ENCODE assay signal across 8 mouse cellular contexts in genomic region chr8:66913616-66914536, GRCm38 (mm10).
A peak's percentile ranks its signal among the peaks of the same experiment; 100 is the strongest.
DNase-seq lines count a peak whose midpoint lies in the region.

No protein-coding gene starts in this region.

- peak; percentile 22 to 54 for DNase-seq in cerebellum, postnatal 14 days
- DNase-seq in cerebellum, adult 8-10 months: no peak
- DNase-seq in ovary, postnatal 14 days (ENCODE audit: low spot score): peak; percentile 13
- DNase-seq in ovary, postnatal 10 days (ENCODE audit: low spot score): no peak
- DNase-seq in c-Kit-positive CD71-positive TER-119-negative erythroid progenitor cells, embryonic 14.5 days (ENCODE audit: low read depth): peak; percentile 20
- DNase-seq in kidney, postnatal 25 days: peak; percentile 50 to 58
- DNase-seq in natural killer cell, adult 2 months (ENCODE audit: low spot score in 2 of 2): peak; percentile 11 to 46
- no peak for DNase-seq in Muller cell, postnatal 12 days (ENCODE audit: inconsistent ontology term)

Comparison
In these comparisons a context has a peak if more than half of its experiments do, and no peak if none do; other contexts are left out.
1. DNase-seq: peak in cerebellum, postnatal 14 days (2 of 2), ovary, postnatal 14 days (single experiment), c-Kit-positive CD71-positive TER-119-negative erythroid progenitor cells, embryonic 14.5 days (single experiment), kidney, postnatal 25 days (2 of 2) and natural killer cell, adult 2 months (2 of 2); none in cerebellum, adult 8-10 months (single experiment), ovary, postnatal 10 days (single experiment) and Muller cell, postnatal 12 days (single experiment).